Mouse (Mus musculus): ENCODE measurements around the gene Tnni3. TPM values are rescaled to one million over a fixed set of nuclear protein-coding genes. Genes with fewer than 3 reads are reported as not detected.

Tnni3 gene
- polyA plus RNA-seq, 1 experiment from 2014 or later, result 1,749 TPM

DNA sequence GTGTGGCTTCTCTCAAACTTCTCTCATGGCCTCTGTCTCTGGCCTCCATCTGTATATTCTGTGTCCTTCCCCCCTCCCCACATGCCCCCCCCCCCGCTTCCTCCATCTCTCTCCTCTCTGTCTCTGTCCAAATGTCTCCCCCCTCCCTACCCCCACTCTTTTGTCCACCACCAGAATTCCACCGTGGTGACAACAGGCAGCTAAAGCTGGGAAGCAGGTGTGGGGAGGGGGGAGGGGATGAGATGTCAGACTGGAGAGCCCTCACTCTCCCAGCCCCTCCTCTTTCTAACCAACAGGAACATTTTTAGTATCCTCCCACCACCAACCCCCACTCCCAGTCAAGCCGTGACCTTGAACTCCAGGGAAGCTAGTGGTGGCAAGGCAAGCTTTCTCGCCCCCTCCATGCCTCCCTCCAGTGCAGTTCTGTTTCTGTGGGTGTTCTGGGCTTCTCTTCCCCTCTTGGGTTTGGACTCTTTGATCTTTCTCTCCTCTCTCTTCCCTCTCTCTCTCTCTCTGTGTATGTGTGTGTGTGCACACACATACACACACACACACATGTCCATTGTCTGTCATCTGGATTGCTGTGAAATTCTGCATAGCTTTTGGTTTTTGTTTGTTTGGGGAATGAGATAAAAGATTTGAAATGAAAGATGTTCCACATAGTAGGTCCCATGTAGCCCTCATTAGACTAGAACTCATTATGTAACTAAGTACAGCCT, 7.5 kb downstream of the Tnni3 start, which contains the start of gene Tnnt1:
Tnnt1 (minus strand) TSS at position 51 of the 719 bp plus-strand sequence.
- H3K27ac ChIP-seq (ENCODE audit: poor library complexity, severe bottlenecking), result peak within 1 kb of the TSS; percentile 97
- no peaks in the 10 kb centered on the region for H3K9me3 ChIP-seq (replicated peaks)
- peak within 1 kb of the TSS; percentile 61 for H3K4me2 ChIP-seq
- H3K4me3 ChIP-seq, result peak within 1 kb of the TSS; percentile 33
- H3K36me3 ChIP-seq, result peaks cover 26% of the 10 kb centered on the region
- H3K9ac ChIP-seq, result peak within 1 kb of the TSS; percentile 74
- peak; percentile 67 for ATAC-seq (ENCODE audit: insufficient number of reproducible peaks, low FRiP score)
- WGBS, result 26% methylated on average over 3 of the region's 4 CpGs
- H3K27me3 ChIP-seq (replicated peaks), result no peaks in the 10 kb centered on the region; the same call in 1 of the 2 replicates
- H3K4me1 ChIP-seq (replicated peaks), result peaks cover 84% of the 10 kb centered on the region

DNA sequence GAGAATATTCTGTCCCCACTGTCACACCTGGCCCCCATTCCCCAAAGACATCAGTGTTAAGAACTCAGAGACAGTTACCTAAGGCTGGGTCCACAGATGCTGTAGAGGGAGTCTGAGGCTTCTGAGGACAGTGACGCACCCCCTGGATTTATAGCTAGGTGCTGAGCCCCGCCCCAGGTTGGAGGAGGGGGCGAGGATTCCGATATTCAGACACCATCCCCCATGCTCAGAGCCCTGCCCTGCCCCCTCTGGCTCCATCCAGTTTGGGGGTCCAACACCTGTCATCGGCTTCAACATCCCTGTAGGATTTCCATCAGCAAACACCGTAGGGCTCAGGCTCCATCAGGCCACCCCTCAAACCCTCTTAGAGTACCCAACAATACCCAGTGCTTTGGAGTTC, 8.2 kb downstream of the Tnni3 start:
- 45% methylated on average over 6 of the region's 6 CpGs for WGBS

DNA sequence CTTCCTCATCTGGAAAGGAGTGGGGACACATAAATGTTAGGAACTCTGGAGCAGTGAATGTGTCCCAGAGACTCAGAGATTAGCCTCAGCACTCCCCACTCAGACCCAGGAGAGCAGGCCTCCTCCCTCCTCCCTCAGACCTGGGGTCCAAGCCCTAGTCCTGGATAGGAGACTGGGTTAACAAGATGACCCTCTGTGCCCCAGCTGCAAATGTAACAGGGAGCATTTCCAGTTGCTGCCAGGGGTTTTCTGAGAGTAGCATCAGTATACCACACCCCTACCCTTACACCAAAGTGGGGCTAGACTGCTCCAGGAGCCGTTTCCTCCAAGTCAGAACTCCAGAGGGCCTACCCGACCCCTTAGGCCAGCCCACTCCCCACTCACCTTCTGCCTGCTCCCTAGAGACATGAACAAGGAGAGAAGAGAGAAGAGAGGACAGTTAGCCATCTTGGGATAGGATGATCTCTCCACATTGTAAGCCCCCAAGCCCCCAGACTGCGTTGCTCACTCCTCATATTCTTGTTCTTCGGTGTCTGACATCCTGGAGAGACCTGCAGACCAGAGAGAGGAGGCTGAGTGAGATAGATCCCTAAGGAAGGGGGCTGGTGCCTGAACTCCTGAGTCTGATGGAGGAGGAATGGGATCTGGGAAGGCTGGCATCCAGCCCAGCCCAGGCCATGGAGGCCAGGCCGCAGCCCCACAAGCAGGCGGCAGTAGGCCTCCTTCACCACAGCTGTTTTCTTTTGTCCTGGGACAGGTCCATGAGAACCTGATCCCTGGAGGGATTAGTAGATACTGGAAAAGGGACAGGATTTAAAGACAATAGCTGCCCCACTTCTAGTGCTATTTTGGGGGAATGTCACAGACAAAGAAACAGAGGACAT, 10.0 kb downstream of the Tnni3 start:
- ATAC-seq (ENCODE audit: insufficient number of reproducible peaks, low FRiP score), result peak; percentile 25; the same call in 1 of the 2 replicates
- Histone ChIP-seq H3K9me3 (replicated peaks) (no peaks in the 10 kb centered on the region), H3K4me2 (peak overlapping the region; percentile 61), H3K27me3 (replicated peaks) (no peaks in the 10 kb centered on the region), H3K36me3 (peaks cover 12% of the 10 kb centered on the region; the same call in 1 of the 2 replicates), H3K4me1 (replicated peaks) (peaks cover 85% of the 10 kb centered on the region), H3K9ac (peak overlapping the region; percentile 74), H3K27ac (ENCODE audit: poor library complexity, severe bottlenecking) (peak overlapping the region; percentile 97), H3K4me3 (peak overlapping the region; percentile 33)
- 39% methylated on average over 6 of the region's 6 CpGs for WGBS

More for the DNA sequence above, 8.2 kb downstream of the Tnni3 start:
- H3K9me3 ChIP-seq (replicated peaks), result no peaks in the 10 kb centered on the region
- ATAC-seq (ENCODE audit: insufficient number of reproducible peaks, low FRiP score), result peak; percentile 17; the same call in 1 of the 2 replicates
- peaks cover 84% of the 10 kb centered on the region for H3K4me1 ChIP-seq (replicated peaks)
- H3K27me3 ChIP-seq (replicated peaks), result no peaks in the 10 kb centered on the region
- peak overlapping the region; percentile 97 for H3K27ac ChIP-seq (ENCODE audit: poor library complexity, severe bottlenecking)
- peak overlapping the region; percentile 61 for H3K4me2 ChIP-seq
- H3K36me3 ChIP-seq, result peaks cover 25% of the 10 kb centered on the region
- peak overlapping the region; percentile 74 for H3K9ac ChIP-seq
- peak overlapping the region; percentile 33 for H3K4me3 ChIP-seq

DNA sequence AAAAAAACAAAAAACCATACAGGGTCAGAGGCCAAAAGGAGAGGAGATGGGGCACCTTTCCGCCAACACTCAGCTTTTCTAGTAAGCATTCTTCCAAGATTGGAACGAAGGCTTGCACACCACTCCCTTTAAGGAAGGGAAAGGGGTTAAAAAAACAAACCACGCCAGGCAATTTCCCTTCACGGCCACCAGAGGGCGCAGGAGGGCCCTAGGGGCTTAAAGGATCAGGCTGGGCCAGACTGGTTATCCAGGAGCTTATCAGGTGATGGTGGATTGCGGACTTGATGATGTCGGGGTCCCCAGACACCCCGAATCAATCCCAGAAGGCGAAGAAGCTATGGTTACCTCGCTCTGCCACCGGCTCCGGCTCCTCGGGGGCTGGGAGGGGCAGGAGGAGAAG, 10.8 kb downstream of the Tnni3 start:
- peak overlapping the region; percentile 33 for H3K4me3 ChIP-seq
- H3K9ac ChIP-seq, result peak overlapping the region; percentile 74; the same call in 1 of the 2 replicates
- peak overlapping the region; percentile 97 for H3K27ac ChIP-seq (ENCODE audit: poor library complexity, severe bottlenecking)
- H3K4me1 ChIP-seq (replicated peaks), result peaks cover 82% of the 10 kb centered on the region
- peaks cover 9% of the 10 kb centered on the region for H3K36me3 ChIP-seq
- no peak for ATAC-seq (ENCODE audit: insufficient number of reproducible peaks, low FRiP score)
- 17% methylated on average over 13 of the region's 13 CpGs for WGBS
- H3K9me3 ChIP-seq (replicated peaks), result no peaks in the 10 kb centered on the region
- peak overlapping the region; percentile 61 for H3K4me2 ChIP-seq
- H3K27me3 ChIP-seq (replicated peaks), result no peaks in the 10 kb centered on the region

DNA sequence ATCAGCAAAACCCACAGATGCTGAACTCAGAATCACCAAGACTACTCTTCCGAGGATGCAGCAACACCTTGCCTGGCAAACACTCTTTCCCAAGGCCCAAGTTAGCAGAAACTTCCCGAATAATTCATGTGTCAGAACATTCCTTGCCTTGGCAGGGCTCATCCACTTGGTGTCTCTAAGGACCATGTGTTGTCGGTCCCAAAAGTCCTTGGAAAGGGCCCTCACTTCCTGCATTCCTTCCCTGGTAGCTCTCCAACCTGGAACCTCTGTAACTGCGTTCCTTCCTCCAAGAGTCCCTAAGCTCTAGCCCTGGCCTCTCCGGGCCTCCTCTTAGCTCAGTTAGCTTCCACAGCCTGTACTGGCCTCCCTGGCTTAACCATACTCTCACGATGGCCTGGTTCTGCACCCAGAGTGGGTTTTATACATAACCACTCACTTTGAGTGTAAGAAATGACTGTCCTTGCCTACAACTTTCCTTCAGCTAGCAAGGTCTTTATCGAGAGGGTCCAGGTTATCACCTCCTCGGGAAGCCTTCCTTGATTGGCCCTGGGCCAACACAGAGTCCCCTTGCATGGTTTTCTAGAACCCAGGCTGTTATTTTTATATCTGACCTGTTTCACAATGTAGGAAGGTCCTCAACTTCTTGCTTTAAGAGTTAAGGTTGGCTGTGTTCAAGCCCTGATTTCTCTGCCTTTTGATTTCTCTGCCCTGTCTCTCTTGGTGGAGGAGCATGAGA, 12.4 kb downstream of the Tnni3 start:
- Histone ChIP-seq H3K27ac (ENCODE audit: poor library complexity, severe bottlenecking) (peak overlapping the region; percentile 80), H3K36me3 (peaks cover 15% of the 10 kb centered on the region), H3K4me1 (replicated peaks) (peaks cover 79% of the 10 kb centered on the region), H3K4me3 (peak overlapping the region; percentile 28), H3K9ac (peak overlapping the region; percentile 45; the same call in 1 of the 2 replicates), H3K9me3 (replicated peaks) (no peaks in the 10 kb centered on the region), H3K4me2 (peak overlapping the region; percentile 61), H3K27me3 (replicated peaks) (no peaks in the 10 kb centered on the region)
- no peak for ATAC-seq (ENCODE audit: insufficient number of reproducible peaks, low FRiP score)
- 36% methylated on average over 8 of the region's 8 CpGs for WGBS

DNA sequence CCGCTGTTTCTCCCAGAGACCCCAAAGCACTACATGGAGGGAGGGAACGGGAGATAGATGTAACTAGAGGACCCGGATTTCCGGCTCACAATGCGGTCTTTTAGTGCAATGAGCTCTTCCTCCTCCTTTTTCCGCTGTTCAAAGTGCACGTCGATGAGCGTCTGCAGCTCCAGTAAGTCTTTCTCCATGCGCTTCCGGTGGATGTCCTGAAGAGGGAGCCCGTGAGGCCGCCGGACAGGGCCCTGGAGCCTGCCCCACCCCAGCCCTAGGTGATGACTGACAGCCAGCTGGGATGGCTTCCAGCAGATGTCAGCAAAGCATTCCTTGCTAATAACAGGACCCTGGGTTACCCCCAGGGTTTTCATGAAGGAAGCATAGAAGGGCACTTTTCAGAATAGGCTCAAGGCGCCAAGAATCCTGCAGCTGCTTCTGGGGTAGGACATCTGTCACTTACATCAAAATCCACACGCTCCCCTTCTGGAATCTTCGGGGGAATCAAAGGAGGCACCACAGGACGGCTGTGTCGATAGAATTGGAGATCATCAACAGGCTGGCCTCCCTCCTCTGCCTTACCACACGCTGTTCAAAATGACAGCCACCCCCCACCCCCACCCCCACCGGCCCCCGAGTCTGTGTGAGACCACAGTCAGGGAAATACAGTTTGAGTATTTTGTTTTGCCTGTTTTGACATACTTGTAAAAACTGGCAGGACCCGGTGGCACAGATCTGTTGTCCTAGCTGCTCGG, 14.0 kb downstream of the Tnni3 start:
- Histone ChIP-seq H3K27ac (ENCODE audit: poor library complexity, severe bottlenecking) (peak overlapping the region; percentile 80), H3K4me1 (replicated peaks) (peaks cover 63% of the 10 kb centered on the region), H3K4me2 (peak overlapping the region; percentile 61), H3K9ac (peak overlapping the region; percentile 36; the same call in 1 of the 2 replicates), H3K4me3 (peak overlapping the region; percentile 28), H3K36me3 (peaks cover 22% of the 10 kb centered on the region), H3K27me3 (replicated peaks) (no peaks in the 10 kb centered on the region), H3K9me3 (replicated peaks) (no peaks in the 10 kb centered on the region)
- 8% methylated on average over 24 of the region's 24 CpGs for WGBS
- ATAC-seq (ENCODE audit: insufficient number of reproducible peaks, low FRiP score), result peak; percentile 77

DNA sequence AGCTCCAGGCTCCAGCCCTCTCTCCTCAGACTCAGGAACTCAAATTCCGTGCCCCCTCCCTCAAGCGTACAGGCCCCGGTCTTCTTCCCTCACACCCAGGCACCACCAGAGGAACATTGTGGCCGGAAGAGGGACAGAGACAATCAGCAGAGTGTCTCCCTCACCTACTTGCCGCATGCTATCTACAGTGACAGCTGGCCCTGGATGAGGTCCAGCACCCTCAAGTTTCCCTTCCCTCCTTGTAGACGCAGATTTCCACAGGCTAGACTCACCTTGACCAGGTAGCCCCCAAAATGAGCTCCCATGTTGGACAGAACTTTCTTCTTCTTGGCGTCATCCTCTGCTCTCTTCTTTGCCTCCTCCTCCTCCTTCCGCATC, 15.3 kb downstream of the Tnni3 start:
- no peak overlapping the region for H3K4me3 ChIP-seq
- peak overlapping the region; percentile 61 for H3K4me2 ChIP-seq
- 0 out of 2 replicates have a peak overlapping the region, but pooled peaks have one; percentile 17 for H3K9ac ChIP-seq
- H3K27ac ChIP-seq (ENCODE audit: poor library complexity, severe bottlenecking), result no peak overlapping the region
- H3K4me1 ChIP-seq (replicated peaks), result peaks cover 58% of the 10 kb centered on the region
- H3K36me3 ChIP-seq, result peaks cover 22% of the 10 kb centered on the region
- H3K27me3 ChIP-seq (replicated peaks), result no peaks in the 10 kb centered on the region
- 69% methylated on average over 8 of the region's 8 CpGs for WGBS
- no peaks in the 10 kb centered on the region for H3K9me3 ChIP-seq (replicated peaks)
- no peak for ATAC-seq (ENCODE audit: insufficient number of reproducible peaks, low FRiP score)

DNA sequence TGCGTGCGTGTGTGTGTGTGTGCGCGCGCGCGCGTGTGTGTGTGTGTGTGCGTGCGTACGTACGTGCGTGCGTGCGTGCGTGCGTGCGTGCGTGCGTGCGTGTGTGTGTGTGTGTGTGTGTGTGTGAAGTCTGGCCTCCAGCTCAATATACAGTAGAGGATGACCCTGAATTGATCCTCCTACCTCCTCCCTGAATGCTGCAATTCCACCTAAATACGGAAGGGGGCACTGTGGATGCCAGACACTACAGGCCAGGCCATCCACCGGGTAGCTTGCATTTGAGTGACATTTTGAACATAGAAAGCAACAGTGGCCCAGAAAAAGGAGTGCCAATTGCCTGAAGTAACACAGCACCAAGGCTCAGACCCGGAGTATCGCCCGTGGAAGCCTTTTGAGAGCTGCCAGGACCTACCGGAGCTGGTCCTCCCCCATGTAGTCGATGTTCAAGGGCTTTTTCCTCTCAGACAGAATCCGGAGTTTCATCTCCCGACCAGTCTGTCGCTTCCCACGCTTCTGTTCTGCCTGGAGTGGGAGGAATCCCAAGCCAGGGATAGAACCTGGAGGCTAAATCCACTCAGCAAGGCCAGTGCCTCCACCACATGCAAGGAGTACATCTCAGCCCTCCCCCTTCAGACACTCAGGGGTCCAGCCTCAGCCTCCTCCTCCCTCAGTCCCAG, 15.8 kb downstream of the Tnni3 start:
- ATAC-seq (ENCODE audit: insufficient number of reproducible peaks, low FRiP score), result no peak
- Histone ChIP-seq H3K27me3 (replicated peaks) (no peaks in the 10 kb centered on the region), H3K27ac (ENCODE audit: poor library complexity, severe bottlenecking) (no peak overlapping the region), H3K4me2 (peak overlapping the region; percentile 61; the same call in 1 of the 2 replicates), H3K36me3 (peaks cover 22% of the 10 kb centered on the region), H3K9me3 (replicated peaks) (no peaks in the 10 kb centered on the region), H3K9ac (no peak overlapping the region), H3K4me1 (replicated peaks) (peaks cover 53% of the 10 kb centered on the region), H3K4me3 (no peak overlapping the region)
- 68% methylated on average over 32 of the region's 32 CpGs for WGBS

DNA sequence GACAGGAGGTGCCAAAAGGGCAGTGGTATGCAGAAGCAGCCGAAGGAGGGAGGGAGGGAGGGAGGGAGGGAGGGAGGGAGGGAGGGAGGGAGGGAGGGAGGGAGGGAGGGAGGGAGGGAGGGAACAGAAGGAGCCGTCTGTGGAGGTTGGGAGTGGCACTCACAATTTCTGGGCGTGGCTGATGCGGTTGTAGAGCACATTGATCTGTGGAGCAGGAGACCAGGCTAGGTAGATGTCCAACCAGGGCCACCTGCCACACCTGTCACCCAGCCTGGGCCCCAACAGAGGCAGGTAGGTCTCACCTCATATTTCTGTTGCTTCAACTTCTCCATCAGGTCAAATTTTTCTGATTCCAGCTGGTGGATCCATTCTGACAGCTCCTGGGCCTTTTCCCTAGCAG, 16.8 kb downstream of the Tnni3 start:
- no peak overlapping the region for H3K4me2 ChIP-seq
- 46% methylated on average over 3 of the region's 4 CpGs for WGBS
- no peak overlapping the region for H3K4me3 ChIP-seq
- H3K9ac ChIP-seq, result no peak overlapping the region
- no peak for ATAC-seq (ENCODE audit: insufficient number of reproducible peaks, low FRiP score)
- H3K9me3 ChIP-seq (replicated peaks), result no peaks in the 10 kb centered on the region
- peaks cover 49% of the 10 kb centered on the region for H3K4me1 ChIP-seq (replicated peaks)
- H3K36me3 ChIP-seq, result peaks cover 22% of the 10 kb centered on the region
- no peaks in the 10 kb centered on the region for H3K27me3 ChIP-seq (replicated peaks)
- no peak overlapping the region for H3K27ac ChIP-seq (ENCODE audit: poor library complexity, severe bottlenecking)

All from heart, embryonic 12.5 days (tissue).